Mouse (Mus musculus): ENCODE results near the gene C2cd4a. TPM values are rescaled to one million over a fixed set of nuclear protein-coding genes. Genes with fewer than 3 reads are reported as not detected.

Gene C2cd4a
- polyA plus RNA-seq, 1 experiment from 2014 or later = 0.28 TPM

GRCm38 (mm10) chr9:67786311-67786710, 45.8 kb downstream of the C2cd4a start:
- Histone ChIP-seq H3K4me3 (ENCODE audit: control insufficient read depth in 1 of 2, insufficient read depth in 1 of 2, low read depth in 1 of 2, low read length in 2 of 2) (no peak overlapping the region), H3K36me3 (ENCODE audit: control insufficient read depth, insufficient read depth, low read length) (no peaks in the 10 kb centered on the region), H3K9ac (ENCODE audit: low read length) (no peak overlapping the region), H3K4me1 (ENCODE audit: control insufficient read depth in 2 of 2, insufficient read depth in 2 of 2, low read length in 2 of 2) (no peaks in the 10 kb centered on the region), H3K9me3 (ENCODE audit: control insufficient read depth, low read length) (peaks cover 5% of the 10 kb centered on the region; the same call in 1 of the 2 replicates), H3K27ac (replicated peaks in 1 of 2; ENCODE audit: control insufficient read depth in 1 of 2, insufficient read depth in 1 of 2, low read depth in 2 of 2, low read length in 2 of 2) (no peak overlapping the region), H3K27me3 (ENCODE audit: control insufficient read depth, insufficient read depth, low read length) (no peaks in the 10 kb centered on the region; the same call in 1 of the 2 replicates), H3K4me2 (ENCODE audit: low read length) (no peak overlapping the region)
- ATAC-seq (ENCODE audit: insufficient number of reproducible peaks, insufficient read depth, low FRiP score, low read depth) = no peak
- WGBS = 83% methylated on average over 7 of the region's 7 CpGs

GRCm38 (mm10) chr9:67783925-67784324, 48.2 kb downstream of the C2cd4a start:
- Histone ChIP-seq H3K36me3 (ENCODE audit: control insufficient read depth, insufficient read depth, low read length) (no peaks in the 10 kb centered on the region), H3K9ac (ENCODE audit: low read length) (no peak overlapping the region), H3K27me3 (ENCODE audit: control insufficient read depth, insufficient read depth, low read length) (no peaks in the 10 kb centered on the region; the same call in 1 of the 2 replicates), H3K27ac (replicated peaks in 1 of 2; ENCODE audit: control insufficient read depth in 1 of 2, insufficient read depth in 1 of 2, low read depth in 2 of 2, low read length in 2 of 2) (no peak overlapping the region), H3K4me2 (ENCODE audit: low read length) (no peak overlapping the region), H3K4me1 (ENCODE audit: control insufficient read depth in 2 of 2, insufficient read depth in 2 of 2, low read length in 2 of 2) (no peaks in the 10 kb centered on the region), H3K9me3 (ENCODE audit: control insufficient read depth, low read length) (peaks cover 5% of the 10 kb centered on the region; the same call in 1 of the 2 replicates), H3K4me3 (ENCODE audit: control insufficient read depth in 1 of 2, insufficient read depth in 1 of 2, low read depth in 1 of 2, low read length in 2 of 2) (no peak overlapping the region)
- no peak for ATAC-seq (ENCODE audit: insufficient number of reproducible peaks, insufficient read depth, low FRiP score, low read depth)

DNA sequence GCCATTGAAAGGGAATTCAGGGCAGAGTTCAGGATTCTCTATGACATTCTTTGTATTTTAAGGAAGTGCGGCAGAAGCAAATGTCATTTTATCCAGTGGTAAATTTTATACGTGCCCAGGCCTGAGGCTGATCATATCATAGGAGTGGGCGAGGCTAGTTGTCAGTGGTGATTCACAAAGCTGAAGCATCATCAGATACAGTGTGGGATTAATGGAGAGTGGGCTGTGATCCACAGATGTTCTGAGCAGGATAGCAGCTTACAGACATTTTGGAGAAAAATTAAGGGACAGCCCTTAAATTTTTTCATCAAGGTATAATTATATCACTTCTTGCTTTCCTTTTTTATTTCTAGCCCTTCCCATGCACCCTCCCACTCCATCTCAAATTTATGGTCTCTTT, 48.7 kb downstream of the C2cd4a start:
- no peak for ATAC-seq (ENCODE audit: insufficient number of reproducible peaks, insufficient read depth, low FRiP score, low read depth)
- Histone ChIP-seq H3K27ac (replicated peaks in 1 of 2; ENCODE audit: control insufficient read depth in 1 of 2, insufficient read depth in 1 of 2, low read depth in 2 of 2, low read length in 2 of 2) (no peak overlapping the region), H3K4me3 (ENCODE audit: control insufficient read depth in 1 of 2, insufficient read depth in 1 of 2, low read depth in 1 of 2, low read length in 2 of 2) (no peak overlapping the region), H3K4me2 (ENCODE audit: low read length) (no peak overlapping the region), H3K36me3 (ENCODE audit: control insufficient read depth, insufficient read depth, low read length) (no peaks in the 10 kb centered on the region), H3K27me3 (ENCODE audit: control insufficient read depth, insufficient read depth, low read length) (no peaks in the 10 kb centered on the region; the same call in 1 of the 2 replicates), H3K9ac (ENCODE audit: low read length) (no peak overlapping the region), H3K9me3 (ENCODE audit: control insufficient read depth, low read length) (peaks cover 5% of the 10 kb centered on the region; the same call in 1 of the 2 replicates), H3K4me1 (ENCODE audit: control insufficient read depth in 2 of 2, insufficient read depth in 2 of 2, low read length in 2 of 2) (peaks cover 3 to 4% of the 10 kb centered on the region in 2 experiments)
- WGBS = 94% methylated on average over 3 of the region's 3 CpGs

DNA sequence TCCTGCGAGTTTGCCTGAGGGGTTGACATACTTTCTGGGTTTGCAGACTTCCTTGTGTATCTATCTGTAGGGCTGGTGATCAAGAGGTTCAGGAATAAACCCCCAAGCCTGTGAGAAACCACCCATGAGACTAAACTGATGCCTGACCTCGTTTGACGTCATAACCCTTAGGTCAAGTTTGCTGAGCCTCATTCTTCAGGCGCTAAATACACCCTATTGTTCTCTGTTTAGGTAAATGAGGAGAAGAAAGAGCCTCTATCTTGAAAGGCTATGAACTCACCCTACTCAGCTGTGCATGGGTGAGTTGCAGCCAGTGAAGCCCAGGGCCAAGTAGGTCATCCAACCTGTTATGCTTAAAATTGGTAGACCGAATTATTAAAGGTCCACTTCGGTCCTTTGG, 49.3 kb downstream of the C2cd4a start:
- H3K4me1 ChIP-seq (ENCODE audit: control insufficient read depth in 2 of 2, insufficient read depth in 2 of 2, low read length in 2 of 2) = peaks cover 3 to 7% of the 10 kb centered on the region in 2 experiments
- H3K4me3 ChIP-seq (ENCODE audit: control insufficient read depth in 1 of 2, insufficient read depth in 1 of 2, low read depth in 1 of 2, low read length in 2 of 2) = no peak overlapping the region
- peaks cover 5% of the 10 kb centered on the region; the same call in 1 of the 2 replicates for H3K9me3 ChIP-seq (ENCODE audit: control insufficient read depth, low read length)
- H3K4me2 ChIP-seq (ENCODE audit: low read length) = no peak overlapping the region
- H3K27me3 ChIP-seq (ENCODE audit: control insufficient read depth, insufficient read depth, low read length) = no peaks in the 10 kb centered on the region; the same call in 1 of the 2 replicates
- H3K9ac ChIP-seq (ENCODE audit: low read length) = no peak overlapping the region
- ATAC-seq (ENCODE audit: insufficient number of reproducible peaks, insufficient read depth, low FRiP score, low read depth) = no peak
- no peak overlapping the region for H3K27ac ChIP-seq (replicated peaks in 1 of 2; ENCODE audit: control insufficient read depth in 1 of 2, insufficient read depth in 1 of 2, low read depth in 2 of 2, low read length in 2 of 2)
- H3K36me3 ChIP-seq (ENCODE audit: control insufficient read depth, insufficient read depth, low read length) = no peaks in the 10 kb centered on the region
- WGBS = 72% methylated on average over 6 of the region's 6 CpGs

Other genes with a start within 250 kb of the C2cd4a start
- 2.4 and 2.6 TPM in 2 replicates for gene C2cd4b, start 72.9 kb downstream of the C2cd4a start, polyA plus RNA-seq (2014; fragmentation: Nextera tagmentation; extraction: Ambion mirVana)
- gene Vps13c, start 8.1 kb upstream of the C2cd4a start, polyA plus RNA-seq (2014; fragmentation: Nextera tagmentation; extraction: Ambion mirVana) = 5.6 and 7.1 TPM in 2 replicates